Mouse (Mus musculus): ENCODE data around the gene Uchl3.
A peak's percentile ranks its signal among the peaks of the same experiment; 100 is the strongest.

Gene Uchl3

GRCm38 (mm10) chr14:101666536-101666935, 12.8 kb downstream of the Uchl3 start:
- DNase-seq (ENCODE audit: low read depth), result no peak

GRCm38 (mm10) chr14:101668626-101669025, 14.9 kb downstream of the Uchl3 start:
- DNase-seq (ENCODE audit: low read depth), result no peak

GRCm38 (mm10) chr14:101672226-101672625, 18.5 kb downstream of the Uchl3 start:
- DNase-seq (ENCODE audit: low read depth), result no peak

GRCm38 (mm10) chr14:101687696-101688095, 33.9 kb downstream of the Uchl3 start:
- DNase-seq (ENCODE audit: low read depth), result no peak

GRCm38 (mm10) chr14:101688406-101688805, 34.6 kb downstream of the Uchl3 start:
- no peak for DNase-seq (ENCODE audit: low read depth)

GRCm38 (mm10) chr14:101704479-101704878, 50.7 kb downstream of the Uchl3 start:
- peak; percentile 40 for DNase-seq (ENCODE audit: low read depth)

GRCm38 (mm10) chr14:101707088-101707487, 53.3 kb downstream of the Uchl3 start:
- DNase-seq (ENCODE audit: low read depth), result no peak

GRCm38 (mm10) chr14:101714414-101714813, 60.6 kb downstream of the Uchl3 start:
- DNase-seq (ENCODE audit: low read depth), result no peak

- DNase-seq (ENCODE audit: low read depth), result peak; percentile 47
Measured at GRCm38 (mm10) chr14:101729237-101729971, 75.6 kb downstream of the Uchl3 start, which contains the start of the genes Gm9922 and Lmo7. TSS of gene Gm9922 (minus strand) at chr14:101729814. TSS of gene Lmo7 (plus strand) at chr14:101729957.

GRCm38 (mm10) chr14:101729972-101730692, 76.4 kb downstream of the Uchl3 start:
- peak; percentile 20 for DNase-seq (ENCODE audit: low read depth)

GRCm38 (mm10) chr14:101733542-101734303, 80.0 kb downstream of the Uchl3 start:
- peak; percentile 23 for DNase-seq (ENCODE audit: low read depth)

- DNase-seq (ENCODE audit: low read depth), result no peak
Measured at GRCm38 (mm10) chr14:101737501-101737900, 83.7 kb downstream of the Uchl3 start.

All from induced T-regulatory cell, adult 2 months (primary cell).